Mouse (Mus musculus): ENCODE data around the gene Kcnmb1.
A peak's percentile ranks its signal among the peaks of the same experiment; 100 is the strongest.

Kcnmb1 gene

GRCm38 (mm10) chr11:33998244-33998643 is 35.4 kb downstream of the Kcnmb1 start:
- DNase-seq (ENCODE audit: low read depth in 1 of 2, low spot score in 2 of 2), result no peak

DNA sequence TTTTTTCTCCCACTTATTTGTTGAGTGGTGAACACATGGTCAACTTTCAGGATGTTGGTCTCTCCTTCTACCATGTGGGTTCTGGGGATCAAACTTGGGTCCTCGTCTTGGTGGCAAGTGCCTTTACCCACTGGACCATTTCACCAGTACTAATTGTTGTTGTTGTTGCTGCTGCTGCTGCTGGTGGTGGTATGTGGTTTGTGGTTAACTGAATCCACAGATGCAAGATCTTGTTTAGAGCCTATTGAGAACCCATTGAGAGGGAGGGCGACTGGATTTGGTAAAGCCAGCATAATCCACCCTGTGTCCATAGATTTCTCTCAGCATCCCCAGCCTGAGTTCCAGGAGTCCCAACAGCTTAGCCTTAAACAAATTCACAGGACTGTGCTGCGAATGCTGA is 37.6 kb downstream of the Kcnmb1 start:
- DNase-seq (ENCODE audit: low read depth in 1 of 2, low spot score in 2 of 2), result no peak

DNA sequence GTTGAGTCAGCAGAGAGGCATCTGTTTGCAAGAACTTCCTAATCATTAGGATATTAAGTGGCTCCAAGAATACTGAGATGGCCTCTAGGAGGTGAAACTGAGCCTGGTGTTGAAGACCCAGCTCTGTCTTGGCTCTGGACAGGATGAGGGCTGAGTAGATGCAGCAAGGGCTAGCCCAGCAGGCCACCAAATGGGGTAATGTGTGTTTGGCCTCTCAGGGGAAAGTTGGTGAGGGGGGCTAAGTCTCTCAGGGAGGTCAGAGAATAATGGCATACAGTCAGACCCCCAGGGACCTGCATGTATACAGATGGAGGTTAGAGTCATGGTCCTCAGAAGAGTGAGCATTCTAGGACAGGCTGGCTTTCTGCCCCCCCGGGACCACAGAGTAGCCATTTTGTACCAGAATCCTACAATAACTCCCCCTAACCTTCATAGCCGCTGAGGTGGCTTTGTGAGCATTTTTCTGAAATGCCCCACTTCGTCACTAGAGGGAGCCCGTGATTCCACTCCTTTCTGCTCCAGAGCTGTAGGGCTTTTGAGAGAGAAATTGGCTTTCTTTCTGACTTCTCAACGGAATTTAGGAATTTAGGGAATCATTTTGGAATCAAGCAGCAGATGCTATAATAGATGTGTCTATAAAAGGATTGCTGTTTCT is 39.3 kb downstream of the Kcnmb1 start:
- DNase-seq (ENCODE audit: low read depth in 1 of 2, low spot score in 2 of 2), result peak; percentile 38 to 46

DNA sequence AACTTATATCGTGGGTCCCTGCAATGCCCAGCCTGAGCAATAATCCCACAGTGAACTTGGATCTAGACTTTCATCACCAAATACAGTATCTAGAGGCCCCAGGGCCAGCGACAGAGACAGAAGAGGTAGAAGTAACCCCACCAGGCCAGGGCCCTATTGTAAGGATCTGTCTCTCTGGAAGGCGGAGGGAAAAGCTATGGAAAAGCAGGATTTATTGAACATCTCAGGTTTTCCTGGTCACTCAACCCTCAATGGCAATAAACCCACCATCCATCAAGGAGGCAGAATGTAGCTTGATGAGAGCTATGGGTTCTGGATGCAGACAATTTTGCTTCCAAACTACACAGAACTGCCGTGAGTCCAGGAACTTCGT is 39.8 kb downstream of the Kcnmb1 start:
- DNase-seq (ENCODE audit: low read depth in 1 of 2, low spot score in 2 of 2), result no peak

DNA sequence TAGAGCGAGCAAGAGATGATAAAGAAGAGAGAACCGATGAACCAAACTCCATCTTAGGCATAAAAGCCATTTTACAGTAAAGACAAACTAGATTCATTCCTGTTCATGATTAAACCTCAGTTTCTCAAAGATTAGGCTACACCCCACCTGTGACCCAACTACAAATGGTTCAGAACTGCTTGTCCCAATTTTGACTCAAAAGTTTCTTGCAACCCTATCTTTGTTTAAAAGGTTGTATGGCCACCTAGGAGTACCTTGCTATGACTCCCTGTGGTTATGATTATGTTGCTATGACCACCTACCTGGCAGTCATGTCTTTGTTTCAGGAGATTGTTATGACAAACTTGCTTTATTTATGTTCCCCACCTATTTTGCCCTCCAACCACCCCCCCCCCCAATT is 44.8 kb downstream of the Kcnmb1 start:
- DNase-seq (ENCODE audit: low read depth in 1 of 2, low spot score in 2 of 2), result no peak

- DNase-seq (ENCODE audit: low read depth in 1 of 2, low spot score in 2 of 2), result peak; percentile 40 to 49
These were observed 45.4 kb downstream of the Kcnmb1 start for GRCm38 (mm10) chr11:34008214-34008613.

DNA sequence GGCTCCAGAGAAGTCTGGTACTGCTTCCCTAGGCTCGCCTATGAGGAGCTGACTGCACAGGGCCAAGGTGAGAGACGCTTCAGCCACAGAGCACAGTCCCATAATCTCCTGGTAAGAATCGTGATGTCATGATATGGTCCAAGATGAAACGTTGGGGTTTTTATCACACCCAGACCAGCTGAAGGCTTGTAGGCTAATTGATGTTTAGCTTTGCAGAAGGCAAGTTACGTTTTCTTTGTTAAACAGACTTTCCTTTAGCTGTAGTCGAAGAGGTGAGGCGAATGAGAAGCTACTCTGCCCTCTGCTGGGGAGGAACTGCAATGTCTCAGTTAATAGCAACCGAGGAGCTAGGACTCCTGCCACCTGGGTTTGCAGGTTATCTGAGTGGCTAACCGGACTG is 45.9 kb downstream of the Kcnmb1 start:
- peak; percentile 29 to 54 for DNase-seq (ENCODE audit: low read depth in 1 of 2, low spot score in 2 of 2)

GRCm38 (mm10) chr11:34009316-34010087 is 46.7 kb downstream of the Kcnmb1 start:
- DNase-seq (ENCODE audit: low read depth in 1 of 2, low spot score in 2 of 2), result peak; percentile 56 to 62

GRCm38 (mm10) chr11:34010133-34010858 is 47.5 kb downstream of the Kcnmb1 start:
- peak; percentile 53 to 60 for DNase-seq (ENCODE audit: low read depth in 1 of 2, low spot score in 2 of 2)

- DNase-seq (ENCODE audit: low read depth in 1 of 2, low spot score in 2 of 2), result peak; percentile 64 to 65
These were observed 48.0 kb downstream of the Kcnmb1 start for GRCm38 (mm10) chr11:34010859-34011172.

- DNase-seq (ENCODE audit: low read depth in 1 of 2, low spot score in 2 of 2), result peak in 1 of 2 experiments; percentile 36
These were observed 49.3 kb downstream of the Kcnmb1 start for GRCm38 (mm10) chr11:34012007-34012652.

Measured in monocyte, adult 2 months (primary cell).